Mouse (Mus musculus) kidney, adult 2 months (tissue): ENCODE data around the gene Apmap. TPM values are rescaled to one million over a fixed set of nuclear protein-coding genes. Genes with fewer than 3 reads are reported as not detected.

Source experiments
- DNase-seq: peaks from one replicate; pipeline ENCODE4 v3.0.0; 2021
- H3K27ac ChIP-seq: fragments of 200-500 bp; 2 replicates; pipeline ENCODE4 v1.5.1; 2012; ENCODE audit warnings: low read depth, low read length, control low read depth, inconsistent platforms; ENCODE audit not compliant: insufficient read depth
- H3K27me3 ChIP-seq: fragments of 200-500 bp; replicated peaks from 2 replicates; pipeline ENCODE4 v1.6.1; 2012; ENCODE audit warnings: mild to moderate bottlenecking, moderate library complexity, low read length, inconsistent platforms; ENCODE audit not compliant: control insufficient read depth, insufficient read depth
- H3K36me3 ChIP-seq: fragments of 200-500 bp; 2 replicates; pipeline ENCODE4 v1.6.1; 2012; ENCODE audit warnings: mild to moderate bottlenecking, moderate library complexity, low read length, inconsistent platforms; ENCODE audit not compliant: control insufficient read depth, insufficient read depth
- H3K4me1 ChIP-seq: fragments of 200-500 bp; 2 replicates; pipeline ENCODE4 v1.6.1; 2011; ENCODE audit warnings: low read length; ENCODE audit not compliant: control insufficient read depth, insufficient read depth
- H3K4me3 ChIP-seq: fragments of 200-500 bp; 2 replicates; pipeline ENCODE4 v1.5.1; 2011; ENCODE audit warnings: mild to moderate bottlenecking, low read depth, low read length, control low read depth; ENCODE audit not compliant: insufficient read depth
- CTCF ChIP-seq: fragments of 200-500 bp; conservative IDR thresholded peaks from 2 replicates; pipeline ENCODE4 v1.5.1; 2011; ENCODE audit warnings: low read depth, mild to moderate bottlenecking, control low read depth, low read length, moderate library complexity, mixed read lengths; ENCODE audit not compliant: insufficient read depth, insufficient read length
- POLR2A ChIP-seq: fragments of 200-500 bp; IDR thresholded peaks from one replicate; pipeline ENCODE4 v1.6.1; 2011; ENCODE audit warnings: low read depth, low read length, control low read depth
- WGBS: fragments of 180-500 bp; shearing (Covaris S2); methylation state at CpG from one replicate; pipeline ENCODE4 v1.1.7; 2018; 5-methylcytosine and 5-hydroxymethylcytosine counted together
- polyA plus RNA-seq: library from polyadenylated mRNA; depleted of rRNA; stranded (reverse); fragments of >200 nt; gene quantifications from 2 replicates; pipeline ENCODE4 v1.2.3, GENCODE M21; 2012

Apmap gene
- polyA plus RNA-seq, 1 experiment, result 172 TPM

DNA sequence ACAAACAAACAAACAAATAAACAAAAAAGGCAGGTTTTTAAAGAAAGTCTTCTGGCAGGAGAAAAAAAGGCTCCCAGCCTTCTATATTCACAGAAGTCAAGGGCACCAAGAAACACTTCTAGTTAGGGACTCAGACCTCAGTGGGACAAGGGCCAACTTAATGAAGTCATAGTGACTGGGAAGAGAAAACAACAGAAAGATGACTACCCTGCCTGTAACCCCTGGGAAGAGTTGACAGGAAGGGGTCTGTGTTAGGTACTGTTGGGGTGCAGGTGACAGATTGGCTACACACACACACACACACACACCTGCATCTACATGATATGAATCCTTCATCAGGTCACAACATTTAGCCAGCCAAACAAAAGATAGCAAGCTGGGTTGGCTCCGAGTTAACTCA, 34.8 kb upstream of the Apmap start:
- WGBS, result 94% methylated on average over 1 of the region's 1 CpGs
- no peaks in the 10 kb centered on the region for H3K36me3 ChIP-seq
- peaks cover 10% of the 10 kb centered on the region for H3K4me1 ChIP-seq
- H3K27me3 ChIP-seq, result no peaks in the 10 kb centered on the region
- H3K4me3 ChIP-seq, result no peak overlapping the region
- TF ChIP-seq CTCF, result no peak
- no peak for TF ChIP-seq POLR2A
- no peak for DNase-seq
- H3K27ac ChIP-seq, result no peak overlapping the region

DNA sequence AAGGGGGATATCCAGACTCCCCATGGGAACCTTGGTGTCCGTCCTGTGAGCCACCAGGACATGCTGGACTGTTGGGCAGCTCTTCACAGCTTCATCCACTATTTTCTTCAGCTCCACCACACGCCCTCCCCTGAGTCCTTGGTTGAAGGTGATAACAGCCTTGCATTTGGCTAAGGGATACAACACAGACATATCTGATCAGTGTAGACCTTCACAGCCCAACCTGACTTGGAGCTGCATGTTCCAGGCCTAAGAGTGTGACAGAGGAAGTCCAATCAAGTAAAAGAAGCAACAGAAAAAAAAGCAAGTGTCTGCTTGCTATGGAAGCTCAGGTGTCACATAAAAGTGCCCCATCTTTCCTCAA, 30.0 kb upstream of the Apmap start:
- 72% methylated on average over 2 of the region's 2 CpGs for WGBS
- no peaks in the 10 kb centered on the region for H3K4me1 ChIP-seq
- H3K36me3 ChIP-seq, result no peaks in the 10 kb centered on the region
- no peak for TF ChIP-seq CTCF
- no peak for TF ChIP-seq POLR2A
- H3K27me3 ChIP-seq, result no peaks in the 10 kb centered on the region
- DNase-seq, result no peak
- no peak overlapping the region for H3K4me3 ChIP-seq
- H3K27ac ChIP-seq, result no peak overlapping the region

GRCm38 (mm10) chr2:150637702-150638369, 29.5 kb upstream of the Apmap start:
- no peak for DNase-seq
- no peak overlapping the region for H3K27ac ChIP-seq
- H3K27me3 ChIP-seq, result no peaks in the 10 kb centered on the region
- H3K4me1 ChIP-seq, result no peaks in the 10 kb centered on the region
- H3K36me3 ChIP-seq, result no peaks in the 10 kb centered on the region
- WGBS, result 74% methylated on average over 6 of the region's 6 CpGs
- no peak for TF ChIP-seq POLR2A
- TF ChIP-seq CTCF, result no peak
- no peak overlapping the region for H3K4me3 ChIP-seq

- Histone ChIP-seq H3K4me3 (no peak overlapping the region), H3K27me3 (no peaks in the 10 kb centered on the region), H3K4me1 (no peaks in the 10 kb centered on the region), H3K27ac (no peak overlapping the region), H3K36me3 (no peaks in the 10 kb centered on the region; the same call in 1 of the 2 replicates)
- DNase-seq, result no peak
- 82% methylated on average over 3 of the region's 3 CpGs for WGBS
- no peak for TF ChIP-seq POLR2A
- TF ChIP-seq CTCF, result no peak
Observed at GRCm38 (mm10) chr2:150635877-150636446, 27.6 kb upstream of the Apmap start.

GRCm38 (mm10) chr2:150629255-150629654, 20.9 kb upstream of the Apmap start:
- WGBS, result 86% methylated on average over 4 of the region's 4 CpGs
- H3K36me3 ChIP-seq, result peaks cover 1% of the 10 kb centered on the region; the same call in 1 of the 2 replicates
- no peak for DNase-seq
- TF ChIP-seq POLR2A (no peak), CTCF (no peak)
- no peaks in the 10 kb centered on the region for H3K27me3 ChIP-seq
- H3K4me3 ChIP-seq, result no peak overlapping the region
- H3K4me1 ChIP-seq, result no peaks in the 10 kb centered on the region
- H3K27ac ChIP-seq, result no peak overlapping the region

GRCm38 (mm10) chr2:150627140-150627539, 18.8 kb upstream of the Apmap start:
- Histone ChIP-seq H3K4me3 (no peak overlapping the region), H3K27ac (no peak overlapping the region), H3K27me3 (no peaks in the 10 kb centered on the region), H3K4me1 (no peaks in the 10 kb centered on the region), H3K36me3 (peaks cover 1% of the 10 kb centered on the region; the same call in 1 of the 2 replicates)
- DNase-seq, result no peak
- WGBS, result 62% methylated on average over 6 of the region's 6 CpGs
- no peak for TF ChIP-seq POLR2A
- TF ChIP-seq CTCF, result no peak

DNA sequence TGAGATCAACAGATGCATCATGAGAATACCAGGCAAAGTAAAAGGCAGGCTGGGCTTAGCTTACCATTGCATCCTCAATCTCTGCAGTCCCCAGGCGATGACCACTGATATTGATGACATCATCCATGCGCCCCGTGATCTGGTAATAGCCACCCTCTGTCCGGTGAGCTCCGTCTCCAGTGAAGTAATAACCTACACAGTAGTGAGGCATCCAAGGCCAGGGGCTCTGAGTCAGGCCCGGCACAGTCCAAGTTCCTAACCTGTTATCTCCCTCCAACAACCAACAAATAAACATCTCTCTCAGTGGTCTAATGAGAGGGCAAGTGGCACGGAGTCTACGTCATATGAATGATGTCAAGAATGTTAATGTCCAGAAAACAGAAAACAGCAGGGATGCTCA, 16.6 kb upstream of the Apmap start:
- TF ChIP-seq CTCF, result no peak
- TF ChIP-seq POLR2A, result no peak
- no peaks in the 10 kb centered on the region for H3K27me3 ChIP-seq
- no peaks in the 10 kb centered on the region for H3K4me1 ChIP-seq
- no peak overlapping the region for H3K27ac ChIP-seq
- no peak overlapping the region for H3K4me3 ChIP-seq
- 89% methylated on average over 8 of the region's 8 CpGs for WGBS
- no peak for DNase-seq
- H3K36me3 ChIP-seq, result no peaks in the 10 kb centered on the region; the same call in 1 of the 2 replicates
